Mouse (Mus musculus): ENCODE measurements around the gene Bbs1.
"Not testable (repeated sequence)": the region's sequence is repeated elsewhere in the genome, so short reads cannot be mapped to it uniquely, and the experiment has no call there.

The Bbs1 gene

GRCm38 (mm10) chr19:4905979-4906794, at the start of gene Bbs1:
Gene Bbs1 (minus strand): TSS chr19:4906628.
- DNase-seq (ENCODE audit: low spot score) = peak; percentile 74

- not testable (repeated sequence) for DNase-seq (ENCODE audit: low spot score)
These were observed 42.2 kb upstream of the Bbs1 start for GRCm38 (mm10) chr19:4948641-4949040.

GRCm38 (mm10) chr19:4945540-4945939, 39.1 kb upstream of the Bbs1 start:
- no peak for DNase-seq (ENCODE audit: low spot score)

- no peak for DNase-seq (ENCODE audit: low spot score)
These were observed 36.8 kb upstream of the Bbs1 start for GRCm38 (mm10) chr19:4943253-4943588.

- DNase-seq (ENCODE audit: low spot score) = peak; percentile 84
These were observed 36.3 kb upstream of the Bbs1 start, which contains the start of gene Peli3 for GRCm38 (mm10) chr19:4942551-4943252. Gene Peli3 (minus strand): TSS chr19:4943127.

- peak; percentile 30 for DNase-seq (ENCODE audit: low spot score)
These were observed 31.2 kb upstream of the Bbs1 start for GRCm38 (mm10) chr19:4937444-4938310.

GRCm38 (mm10) chr19:4936896-4937295, 30.5 kb upstream of the Bbs1 start:
- no peak for DNase-seq (ENCODE audit: low spot score)

GRCm38 (mm10) chr19:4928781-4929180, 22.4 kb upstream of the Bbs1 start:
- DNase-seq (ENCODE audit: low spot score) = peak; percentile 29

GRCm38 (mm10) chr19:4927904-4928531, 21.6 kb upstream of the Bbs1 start, which contains the start of gene Dpp3:
Gene Dpp3 (minus strand): TSS chr19:4928287.
- DNase-seq (ENCODE audit: low spot score) = peak; percentile 98

- no peak for DNase-seq (ENCODE audit: low spot score)
These were observed 18.9 kb upstream of the Bbs1 start for GRCm38 (mm10) chr19:4925121-4925860.

GRCm38 (mm10) chr19:4919652-4920051, 13.2 kb upstream of the Bbs1 start:
- DNase-seq (ENCODE audit: low spot score) = no peak

GRCm38 (mm10) chr19:4916827-4917226, 10.4 kb upstream of the Bbs1 start:
- no peak for DNase-seq (ENCODE audit: low spot score)

- no peak for DNase-seq (ENCODE audit: low spot score)
These were observed 9.6 kb upstream of the Bbs1 start for GRCm38 (mm10) chr19:4915924-4916603.

- no peak for DNase-seq (ENCODE audit: low spot score)
These were observed 2.9 kb upstream of the Bbs1 start for GRCm38 (mm10) chr19:4909376-4909775.

GRCm38 (mm10) chr19:4908107-4908506, 1.7 kb upstream of the Bbs1 start:
- no peak for DNase-seq (ENCODE audit: low spot score)

GRCm38 (mm10) chr19:4899888-4900287, 6.5 kb downstream of the Bbs1 start:
- DNase-seq (ENCODE audit: low spot score) = no peak

GRCm38 (mm10) chr19:4898972-4899371, 7.5 kb downstream of the Bbs1 start:
- no peak for DNase-seq (ENCODE audit: low spot score)

GRCm38 (mm10) chr19:4896780-4897520, 9.5 kb downstream of the Bbs1 start:
- DNase-seq (ENCODE audit: low spot score) = no peak

GRCm38 (mm10) chr19:4891798-4892197, 14.6 kb downstream of the Bbs1 start:
- no peak for DNase-seq (ENCODE audit: low spot score)

- DNase-seq (ENCODE audit: low spot score) = no peak
These were observed 16.6 kb downstream of the Bbs1 start for GRCm38 (mm10) chr19:4889791-4890190.
